Mouse (Mus musculus) stomach, embryonic 15.5 days (tissue): ENCODE measurements at regions not wholly inside any gene's neighbourhood (a gene's known extent, or its start where the extent isn't known, plus 50 kb on each side); places are given as distances from the start of the nearest gene placed in this dataset.
A peak's percentile ranks its signal among the peaks of the same experiment; 100 is the strongest.

Experiments
- ATAC-seq: fragments of 200-750 bp; cut with Nextera tagmentation; 2 replicates; pipeline ENCODE4 v1.8.0; 2017; ENCODE audit warnings: low read depth, moderate number of reproducible peaks, moderate TSS enrichment; ENCODE audit not compliant: insufficient read depth, low FRiP score
- H3K27ac ChIP-seq: fragments of 300-500 bp; sonication (generic); 2 replicates; pipeline ENCODE4 v1.5.1; 2015; ENCODE audit warnings: mild to moderate bottlenecking, inconsistent platforms
- H3K27me3 ChIP-seq: fragments of 300-500 bp; sonication (generic); replicated peaks from 2 replicates; pipeline ENCODE4 v1.6.1; 2015; ENCODE audit warnings: inconsistent platforms
- H3K36me3 ChIP-seq: fragments of 300-500 bp; sonication (generic); 2 replicates; pipeline ENCODE4 v1.6.1; 2015; ENCODE audit warnings: inconsistent platforms
- H3K4me1 ChIP-seq: fragments of 300-500 bp; sonication (generic); 2 replicates; pipeline ENCODE4 v1.6.1; 2015; ENCODE audit warnings: inconsistent platforms
- H3K4me2 ChIP-seq: fragments of 300-500 bp; sonication (generic); 2 replicates; pipeline ENCODE4 v1.6.1; 2015; ENCODE audit warnings: mild to moderate bottlenecking, inconsistent platforms
- H3K4me3 ChIP-seq: fragments of 300-500 bp; sonication (generic); replicated peaks from 2 replicates; pipeline ENCODE4 v1.5.1; 2015; ENCODE audit warnings: inconsistent platforms
- H3K9ac ChIP-seq: fragments of 300-500 bp; sonication (generic); 2 replicates; pipeline ENCODE4 v1.6.1; 2015; ENCODE audit warnings: inconsistent platforms
- H3K9me3 ChIP-seq: fragments of 300-500 bp; sonication (generic); 2 replicates; pipeline ENCODE4 v1.6.1; 2016; ENCODE audit warnings: inconsistent platforms
- WGBS: fragments of 180-500 bp; shearing (Covaris S2); methylation state at CpG from one replicate; pipeline ENCODE4 v1.1.7; 2015; 5-methylcytosine and 5-hydroxymethylcytosine counted together

GRCm38 (mm10) chr8:18412470-18412869 lies 565.6 kb downstream of the Defb40 start:
- 84% methylated on average over 2 of the region's 2 CpGs for WGBS
- Histone ChIP-seq H3K27me3 (no peaks in the 10 kb centered on the region), H3K4me2 (no peak overlapping the region), H3K9me3 (no peaks in the 10 kb centered on the region), H3K27ac (no peak overlapping the region), H3K4me1 (no peaks in the 10 kb centered on the region), H3K9ac (no peak overlapping the region), H3K4me3 (no peak overlapping the region), H3K36me3 (no peaks in the 10 kb centered on the region)
- ATAC-seq, result no peak

GRCm38 (mm10) chr8:18406446-18406845 lies 571.6 kb downstream of the Defb40 start:
- H3K9me3 ChIP-seq, result no peaks in the 10 kb centered on the region
- no peak overlapping the region for H3K4me3 ChIP-seq
- H3K27ac ChIP-seq, result no peak overlapping the region
- H3K9ac ChIP-seq, result no peak overlapping the region
- H3K4me1 ChIP-seq, result no peaks in the 10 kb centered on the region
- no peaks in the 10 kb centered on the region for H3K36me3 ChIP-seq
- H3K4me2 ChIP-seq, result no peak overlapping the region
- no peaks in the 10 kb centered on the region for H3K27me3 ChIP-seq
- no peak for ATAC-seq
- 44% methylated on average over 2 of the region's 2 CpGs for WGBS

- Histone ChIP-seq H3K27ac (no peak overlapping the region), H3K9me3 (no peaks in the 10 kb centered on the region), H3K4me3 (no peak overlapping the region), H3K9ac (no peak overlapping the region), H3K27me3 (no peaks in the 10 kb centered on the region), H3K4me2 (no peak overlapping the region), H3K36me3 (no peaks in the 10 kb centered on the region), H3K4me1 (no peaks in the 10 kb centered on the region)
- ATAC-seq, result no peak
- 3% methylated on average over 5 of the region's 5 CpGs for WGBS
These were observed 589.7 kb downstream of the Defb40 start for GRCm38 (mm10) chr8:18388353-18388752.

GRCm38 (mm10) chr8:18381615-18382178 lies 596.4 kb downstream of the Defb40 start:
- Histone ChIP-seq H3K27ac (no peak overlapping the region), H3K4me2 (no peak overlapping the region), H3K4me1 (no peaks in the 10 kb centered on the region), H3K9me3 (no peaks in the 10 kb centered on the region), H3K27me3 (no peaks in the 10 kb centered on the region), H3K36me3 (no peaks in the 10 kb centered on the region), H3K4me3 (no peak overlapping the region), H3K9ac (no peak overlapping the region)
- WGBS, result 16% methylated on average over 3 of the region's 3 CpGs
- no peak for ATAC-seq

GRCm38 (mm10) chr8:18348716-18349115 lies 629.3 kb downstream of the Defb40 start:
- Histone ChIP-seq H3K4me1 (no peaks in the 10 kb centered on the region), H3K36me3 (no peaks in the 10 kb centered on the region), H3K9ac (no peak overlapping the region), H3K4me3 (no peak overlapping the region), H3K27me3 (no peaks in the 10 kb centered on the region), H3K9me3 (no peaks in the 10 kb centered on the region), H3K4me2 (no peak overlapping the region), H3K27ac (no peak overlapping the region)
- ATAC-seq, result no peak
- WGBS, result 85% methylated on average over 4 of the region's 4 CpGs

- Histone ChIP-seq H3K27me3 (no peaks in the 10 kb centered on the region), H3K36me3 (no peaks in the 10 kb centered on the region), H3K4me1 (no peaks in the 10 kb centered on the region), H3K4me2 (no peak overlapping the region), H3K27ac (no peak overlapping the region), H3K4me3 (no peak overlapping the region), H3K9me3 (no peaks in the 10 kb centered on the region), H3K9ac (no peak overlapping the region)
- ATAC-seq, result no peak
- WGBS, result 41% methylated on average over 4 of the region's 4 CpGs
These were observed 631.8 kb downstream of the Defb40 start for GRCm38 (mm10) chr8:18346248-18346647.

GRCm38 (mm10) chr8:18345322-18345721 lies 632.7 kb downstream of the Defb40 start:
- Histone ChIP-seq H3K9me3 (no peaks in the 10 kb centered on the region), H3K4me2 (no peak overlapping the region), H3K9ac (no peak overlapping the region), H3K4me3 (no peak overlapping the region), H3K27ac (no peak overlapping the region), H3K4me1 (no peaks in the 10 kb centered on the region), H3K27me3 (no peaks in the 10 kb centered on the region), H3K36me3 (no peaks in the 10 kb centered on the region)
- 32% methylated on average over 6 of the region's 6 CpGs for WGBS
- ATAC-seq, result 0 out of 2 replicates have a peak, but pooled peaks have one; percentile 35

- no peak overlapping the region for H3K4me3 ChIP-seq
- WGBS, result 75% methylated on average over 5 of the region's 5 CpGs
- ATAC-seq, result no peak
- H3K27me3 ChIP-seq, result no peaks in the 10 kb centered on the region
- H3K4me2 ChIP-seq, result no peak overlapping the region
- H3K27ac ChIP-seq, result no peak overlapping the region
- no peak overlapping the region for H3K9ac ChIP-seq
- no peaks in the 10 kb centered on the region for H3K4me1 ChIP-seq
- H3K9me3 ChIP-seq, result no peaks in the 10 kb centered on the region
- no peaks in the 10 kb centered on the region for H3K36me3 ChIP-seq
These were observed 633.2 kb downstream of the Defb40 start for GRCm38 (mm10) chr8:18344838-18345237.

GRCm38 (mm10) chr8:18335576-18335975 lies 642.5 kb downstream of the Defb40 start:
- H3K4me2 ChIP-seq, result no peak overlapping the region
- no peaks in the 10 kb centered on the region for H3K9me3 ChIP-seq
- H3K27ac ChIP-seq, result no peak overlapping the region
- no peaks in the 10 kb centered on the region for H3K27me3 ChIP-seq
- ATAC-seq, result no peak
- no peaks in the 10 kb centered on the region for H3K4me1 ChIP-seq
- no peak overlapping the region for H3K4me3 ChIP-seq
- WGBS, result 84% methylated on average over 1 of the region's 1 CpGs
- no peak overlapping the region for H3K9ac ChIP-seq
- no peaks in the 10 kb centered on the region for H3K36me3 ChIP-seq

- no peak overlapping the region for H3K9ac ChIP-seq
These were observed 649.5 kb downstream of the Defb40 start for GRCm38 (mm10) chr8:18328521-18328920.

GRCm38 (mm10) chr8:18316488-18316887 lies 661.6 kb downstream of the Defb40 start:
- Histone ChIP-seq H3K4me3 (no peak overlapping the region), H3K9me3 (no peaks in the 10 kb centered on the region), H3K9ac (no peak overlapping the region), H3K27ac (no peak overlapping the region), H3K4me1 (no peaks in the 10 kb centered on the region), H3K36me3 (no peaks in the 10 kb centered on the region), H3K4me2 (no peak overlapping the region), H3K27me3 (no peaks in the 10 kb centered on the region)
- ATAC-seq, result no peak
- WGBS, result 51% methylated on average over 2 of the region's 2 CpGs

More at GRCm38 (mm10) chr8:18328521-18328920, 649.5 kb downstream of the Defb40 start:
- Histone ChIP-seq H3K4me2 (no peak overlapping the region), H3K36me3 (no peaks in the 10 kb centered on the region), H3K27me3 (no peaks in the 10 kb centered on the region), H3K4me3 (no peak overlapping the region), H3K9me3 (no peaks in the 10 kb centered on the region), H3K27ac (no peak overlapping the region), H3K4me1 (no peaks in the 10 kb centered on the region)
- WGBS, result 91% methylated on average over 2 of the region's 2 CpGs
- no peak for ATAC-seq

GRCm38 (mm10) chr8:18311597-18311996 lies 666.5 kb downstream of the Defb40 start:
- no peak for ATAC-seq
- H3K27ac ChIP-seq, result no peak overlapping the region
- H3K9ac ChIP-seq, result no peak overlapping the region
- H3K9me3 ChIP-seq, result no peaks in the 10 kb centered on the region
- 30% methylated on average over 5 of the region's 5 CpGs for WGBS
- H3K27me3 ChIP-seq, result no peaks in the 10 kb centered on the region
- H3K36me3 ChIP-seq, result no peaks in the 10 kb centered on the region
- no peak overlapping the region for H3K4me2 ChIP-seq
- H3K4me3 ChIP-seq, result no peak overlapping the region
- H3K4me1 ChIP-seq, result no peaks in the 10 kb centered on the region

GRCm38 (mm10) chr8:18310927-18311326 lies 667.1 kb downstream of the Defb40 start:
- H3K4me1 ChIP-seq, result no peaks in the 10 kb centered on the region
- no peak overlapping the region for H3K27ac ChIP-seq
- WGBS, result 54% methylated on average over 1 of the region's 1 CpGs
- no peaks in the 10 kb centered on the region for H3K9me3 ChIP-seq
- H3K4me3 ChIP-seq, result no peak overlapping the region
- H3K9ac ChIP-seq, result no peak overlapping the region
- H3K4me2 ChIP-seq, result no peak overlapping the region
- ATAC-seq, result no peak
- H3K27me3 ChIP-seq, result no peaks in the 10 kb centered on the region
- H3K36me3 ChIP-seq, result no peaks in the 10 kb centered on the region
